Mouse (Mus musculus) adrenal gland, adult 8-10 months (tissue): ENCODE results near the gene Fgfr2. TPM values are rescaled to one million over a fixed set of nuclear protein-coding genes. Genes with fewer than 3 reads are reported as not detected.

Experiments used
- DNase-seq: peaks from one replicate; pipeline ENCODE4 v3.0.0; 2022
- total RNA-seq, 4 experiments: library from RNA; stranded (reverse); gene quantifications; 2 replicates each; pipeline ENCODE4 v1.2.4; 2022

Gene Fgfr2
- total RNA-seq, 4 experiments from 2014 or later, result 193 to 471 (median 262) TPM

DNA sequence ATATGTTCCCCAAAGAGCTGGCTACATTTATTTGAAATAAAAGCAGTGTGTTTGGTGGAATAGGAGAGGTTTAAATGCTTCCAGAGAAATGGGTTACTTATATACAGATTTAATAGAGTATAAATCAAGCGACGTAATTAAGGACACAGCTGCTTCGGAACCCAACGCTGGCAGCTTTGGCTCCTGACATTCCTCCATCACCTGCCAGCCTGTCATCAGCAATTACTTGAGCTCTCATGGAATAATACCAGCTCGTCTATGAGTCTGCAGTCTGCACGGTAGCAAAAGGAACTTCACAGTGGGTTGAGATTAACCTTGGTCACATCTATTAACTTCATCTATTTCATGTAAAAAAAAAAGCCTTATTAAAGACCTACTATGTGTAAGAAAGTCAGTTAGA lies 1326.0 kb downstream of the Fgfr2 start:
- no peak for DNase-seq

- DNase-seq, result no peak
Observed at GRCm38 (mm10) chr7:131788595-131789206, 1334.4 kb downstream of the Fgfr2 start.

DNA sequence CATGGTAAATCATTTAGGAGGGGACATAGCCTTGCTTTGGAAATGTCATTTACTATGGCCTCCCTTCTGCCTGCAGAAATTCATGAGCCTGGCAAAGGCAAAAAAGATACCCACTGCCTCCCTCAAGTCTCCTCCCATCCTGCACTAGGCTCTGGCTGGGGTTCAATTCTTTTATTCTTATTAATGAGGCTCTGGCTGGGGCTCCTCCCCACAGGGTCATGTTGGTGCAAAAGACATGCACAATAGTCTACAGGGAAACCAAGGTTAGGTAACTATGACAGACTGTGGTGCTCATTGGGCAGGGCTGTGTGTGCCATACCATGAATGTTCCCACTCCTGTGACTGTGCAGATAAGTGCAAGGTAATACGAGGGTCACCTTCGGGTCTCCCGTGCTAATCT lies 1337.4 kb downstream of the Fgfr2 start:
- DNase-seq, result no peak

DNA sequence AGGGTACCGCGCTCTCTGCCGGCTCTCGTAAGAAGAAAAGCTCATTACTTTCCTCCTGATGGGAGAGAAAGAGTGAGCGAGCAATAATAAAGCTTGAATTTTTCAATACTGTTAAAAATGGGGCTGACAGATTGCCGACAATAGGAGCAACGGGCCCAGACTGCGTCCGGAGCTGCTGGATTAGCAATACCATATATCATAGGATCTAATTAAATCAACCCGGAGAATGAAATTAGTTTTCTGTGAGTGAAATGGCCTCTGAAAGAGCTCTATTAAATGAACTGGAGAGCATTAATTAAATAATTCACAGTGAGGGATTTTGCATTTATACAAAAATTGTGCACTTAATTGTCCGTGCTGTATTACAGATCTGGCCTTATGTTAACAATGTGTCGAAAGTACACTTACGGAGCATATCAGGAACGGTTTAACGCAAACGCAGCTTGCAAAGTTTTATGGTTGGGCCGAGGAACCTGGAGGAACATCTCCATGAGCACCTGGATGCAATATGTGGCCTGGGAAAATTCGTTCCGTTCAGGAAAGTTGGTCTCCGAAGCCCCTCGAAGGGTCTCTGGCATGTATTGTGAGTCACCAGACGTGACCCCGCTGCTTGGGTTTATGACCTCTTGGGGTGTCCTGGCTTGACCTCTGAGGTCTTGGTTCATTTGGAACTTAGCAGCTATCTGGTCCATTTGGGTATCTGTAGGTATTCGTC lies 1344.7 kb downstream of the Fgfr2 start:
- DNase-seq, result no peak

GRCm38 (mm10) chr7:131777461-131778270 lies 1345.5 kb downstream of the Fgfr2 start:
- DNase-seq, result no peak

GRCm38 (mm10) chr7:131776191-131776752 lies 1346.9 kb downstream of the Fgfr2 start:
- no peak for DNase-seq

DNA sequence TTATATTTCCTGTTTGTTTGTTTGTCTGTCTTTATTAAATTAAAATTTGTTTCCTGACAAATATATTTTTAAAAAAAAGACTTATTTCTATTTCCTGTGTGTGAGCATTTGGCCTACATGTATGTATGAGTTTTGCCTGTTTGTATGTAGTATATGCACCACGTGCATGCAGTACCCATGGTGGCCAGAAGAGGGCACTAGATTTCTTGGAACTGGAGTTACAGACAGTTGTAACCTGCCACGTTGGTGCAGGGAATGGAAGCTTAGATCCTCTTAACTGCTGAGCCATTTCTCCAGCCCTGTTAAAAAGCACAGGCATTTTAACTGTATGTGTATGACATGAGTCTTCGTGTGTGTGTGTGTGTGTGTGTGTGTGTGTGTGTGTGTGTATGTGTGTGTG lies 1365.2 kb downstream of the Fgfr2 start:
- no peak for DNase-seq

DNA sequence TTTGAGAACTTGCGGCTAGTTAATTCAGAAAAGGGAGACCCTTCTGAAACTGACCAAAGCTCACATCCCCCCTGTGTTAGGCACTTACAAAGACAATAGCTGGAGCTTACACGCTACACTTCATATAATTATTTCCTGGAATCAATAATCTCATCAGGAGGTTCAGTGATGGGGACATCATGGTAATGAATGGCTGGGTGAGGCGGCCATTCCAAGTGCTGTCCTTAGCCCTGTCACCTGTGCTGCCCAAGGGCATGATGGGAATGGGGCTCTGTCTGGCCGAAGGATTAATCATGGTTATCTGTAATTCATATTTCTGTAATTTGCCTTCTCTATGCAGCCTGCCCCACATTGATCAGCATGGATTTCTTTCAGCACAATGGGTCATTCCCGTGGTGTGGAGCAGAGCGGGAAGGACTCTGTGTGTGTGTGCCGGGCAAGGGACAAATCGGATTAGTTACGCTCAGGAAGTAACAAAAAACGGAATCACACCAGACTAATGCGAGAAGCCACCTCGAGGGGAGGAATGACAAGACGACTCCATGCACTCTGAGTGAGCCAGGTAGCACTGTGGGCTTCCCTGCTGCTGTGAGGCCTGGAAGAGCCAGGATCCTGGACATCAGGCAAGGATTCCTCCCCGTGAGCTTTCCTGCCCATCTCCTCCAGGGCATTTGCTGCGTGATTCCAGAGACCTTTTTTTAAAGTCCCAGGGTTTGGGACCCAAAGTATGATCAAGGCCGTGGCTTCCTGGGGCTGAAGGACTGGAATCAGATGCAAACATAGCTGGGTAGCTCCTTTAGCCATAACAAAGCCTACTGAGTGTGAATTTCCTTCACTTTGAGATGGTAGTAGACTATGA lies 1375.8 kb downstream of the Fgfr2 start:
- DNase-seq, result no peak

- DNase-seq, result no peak
Observed at GRCm38 (mm10) chr7:131746752-131747151, 1376.4 kb downstream of the Fgfr2 start.

- no peak for DNase-seq
Observed at GRCm38 (mm10) chr7:131743193-131743592, 1380.0 kb downstream of the Fgfr2 start.

GRCm38 (mm10) chr7:131722783-131723575 lies 1400.2 kb downstream of the Fgfr2 start:
- DNase-seq, result no peak

DNA sequence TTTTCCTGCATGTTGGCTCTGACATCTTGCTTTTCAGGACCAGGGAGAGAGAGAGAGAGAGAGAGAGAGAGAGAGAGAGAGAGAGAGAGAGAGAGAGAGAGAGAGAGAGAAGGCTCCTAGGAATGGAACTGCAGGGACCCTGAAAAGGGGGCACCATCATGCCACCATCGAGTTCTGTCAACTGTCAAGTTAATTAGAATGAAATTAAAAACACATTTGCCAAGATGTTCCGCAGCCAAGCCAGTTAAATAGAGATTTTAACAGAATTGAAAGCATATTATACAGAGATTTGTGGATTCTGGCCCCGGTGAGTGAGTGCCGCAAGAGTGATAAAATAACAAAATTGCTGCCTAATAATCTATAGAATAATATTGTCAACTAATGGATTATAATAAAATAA lies 1400.8 kb downstream of the Fgfr2 start:
- no peak for DNase-seq

GRCm38 (mm10) chr7:131718280-131718679 lies 1404.9 kb downstream of the Fgfr2 start:
- DNase-seq, result no peak

GRCm38 (mm10) chr7:131713076-131713475 lies 1410.1 kb downstream of the Fgfr2 start:
- DNase-seq, result no peak

GRCm38 (mm10) chr7:131696889-131697288 lies 1426.3 kb downstream of the Fgfr2 start:
- DNase-seq, result no peak

GRCm38 (mm10) chr7:131687324-131687723 lies 1435.8 kb downstream of the Fgfr2 start:
- no peak for DNase-seq

GRCm38 (mm10) chr7:131677126-131677525 lies 1446.0 kb downstream of the Fgfr2 start:
- no peak for DNase-seq

- no peak for DNase-seq
Observed at GRCm38 (mm10) chr7:131670586-131670985, 1452.6 kb downstream of the Fgfr2 start.

DNA sequence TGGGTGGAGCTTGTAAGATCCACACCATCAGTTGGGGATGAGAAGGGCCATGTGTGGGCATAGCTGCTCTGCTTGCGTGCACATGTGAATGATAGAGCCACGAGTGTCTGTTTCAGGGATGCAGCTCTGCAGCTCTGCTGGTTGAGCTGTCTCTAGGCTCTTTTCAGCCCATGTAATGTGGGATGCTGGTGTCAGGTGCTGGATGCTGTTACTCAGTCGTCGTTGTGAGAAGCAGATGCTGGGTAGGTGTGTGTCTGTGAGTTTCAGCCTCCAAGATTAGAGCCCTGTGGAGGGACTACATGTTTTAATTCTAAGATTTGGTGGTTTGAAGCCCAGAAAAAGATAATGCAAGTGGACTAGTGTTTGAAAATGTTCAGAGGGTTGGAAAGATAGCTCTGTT lies 1453.8 kb downstream of the Fgfr2 start:
- DNase-seq, result no peak

GRCm38 (mm10) chr7:131660726-131661125 lies 1462.4 kb downstream of the Fgfr2 start:
- DNase-seq, result no peak

- DNase-seq, result no peak
Observed at GRCm38 (mm10) chr7:131656017-131656416, 1467.1 kb downstream of the Fgfr2 start.
